Mouse (Mus musculus) gastrocnemius, adult 2 months (tissue): ENCODE data around the gene Ahdc1. TPM values are rescaled to one million over a fixed set of nuclear protein-coding genes. Genes with fewer than 3 reads are reported as not detected.

Experiments
- DNase-seq: peaks from one replicate; pipeline ENCODE4 v3.0.0; 2022
- H3K27ac ChIP-seq: fragments of 200-600 bp; 2 replicates; pipeline ENCODE4 v1.8.1; 2022; ENCODE audit warnings: mild to moderate bottlenecking
- H3K4me3 ChIP-seq: fragments of 200-600 bp; 2 replicates; pipeline ENCODE4 v1.8.1; 2022; ENCODE audit warnings: mild to moderate bottlenecking, moderate library complexity
- CTCF ChIP-seq: fragments of 200-600 bp; IDR thresholded peaks from 2 replicates; pipeline ENCODE4 v1.8.1; 2022; ENCODE audit warnings: antibody characterized with exemption, mild to moderate bottlenecking, moderate library complexity
- intact Hi-C: fragments of 180-260 bp; cut with DNase I; formaldehyde crosslinking; loops from one replicate; pipeline ENCODE4 v1.15.1; 2025
- long read RNA-seq, 2 experiments: library from polyadenylated mRNA; stranded (forward); transcript quantifications; one replicate each; pipeline ENCODE4 v2.0.0; 2021
- total RNA-seq, 2 experiments: library from RNA; stranded (reverse); gene quantifications; 2 replicates each; pipeline ENCODE4 v1.2.3; 2021

Gene Ahdc1
- 10 to 100 TPM; 30.2 to 55.1 TPM for total RNA-seq
- long read RNA-seq, experiment 1, partial matches to known transcripts, result 15 of 19 reads
- long read RNA-seq, experiment 1, other reads (novel, unspliced or antisense), result 4 of 19 reads
- long read RNA-seq, experiment 2, partial matches to known transcripts, result 13 of 17 reads
- long read RNA-seq, experiment 2, other reads (novel, unspliced or antisense), result 4 of 17 reads

- no peak for TF ChIP-seq CTCF
- intact Hi-C loops, result loop anchor here (1.0 to 2.0 kb wide), 2 partner anchors 45 to 202 kb away; partner anchors contain the start of genes Cd164l2 and Gpr3
- peak; percentile 96 for DNase-seq
- Histone ChIP-seq H3K4me3 (peak within 1 kb of the TSS; percentile 85), H3K27ac (peak within 1 kb of the TSS; percentile 98)
Observed at GRCm38 (mm10) chr4:133011028-133011820, at the start of gene Ahdc1. Gene Ahdc1 (plus strand): TSS chr4:133011260.

GRCm38 (mm10) chr4:132961866-132962265 is 49.2 kb upstream of the Ahdc1 start:
- H3K4me3 ChIP-seq, result no peak overlapping the region
- intact Hi-C loops, result no loop called here
- no peak for DNase-seq
- H3K27ac ChIP-seq, result peak overlapping the region; percentile 81
- TF ChIP-seq CTCF, result no peak

DNA sequence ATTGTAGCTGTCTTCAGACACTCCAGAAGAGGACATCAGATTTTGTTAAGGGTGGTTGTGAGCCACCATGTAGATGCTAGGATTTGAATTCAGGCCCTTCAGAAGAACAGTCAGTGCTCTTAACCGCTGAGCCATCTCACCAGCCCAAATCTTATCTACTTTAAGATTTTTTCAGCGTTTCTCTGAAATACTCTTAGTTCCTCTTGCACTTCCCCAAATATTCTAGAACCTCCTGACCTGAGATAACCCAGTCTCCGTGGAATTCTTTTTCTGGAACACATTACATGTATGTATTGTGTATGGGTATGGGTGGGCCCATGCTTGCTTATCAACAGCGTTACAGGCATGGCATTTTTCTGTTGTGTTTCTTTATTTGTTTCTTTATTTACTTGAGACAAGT is 48.4 kb upstream of the Ahdc1 start:
- DNase-seq, result no peak
- no peak overlapping the region for H3K4me3 ChIP-seq
- no peak for TF ChIP-seq CTCF
- no peak overlapping the region for H3K27ac ChIP-seq
- intact Hi-C loops, result no loop called here

DNA sequence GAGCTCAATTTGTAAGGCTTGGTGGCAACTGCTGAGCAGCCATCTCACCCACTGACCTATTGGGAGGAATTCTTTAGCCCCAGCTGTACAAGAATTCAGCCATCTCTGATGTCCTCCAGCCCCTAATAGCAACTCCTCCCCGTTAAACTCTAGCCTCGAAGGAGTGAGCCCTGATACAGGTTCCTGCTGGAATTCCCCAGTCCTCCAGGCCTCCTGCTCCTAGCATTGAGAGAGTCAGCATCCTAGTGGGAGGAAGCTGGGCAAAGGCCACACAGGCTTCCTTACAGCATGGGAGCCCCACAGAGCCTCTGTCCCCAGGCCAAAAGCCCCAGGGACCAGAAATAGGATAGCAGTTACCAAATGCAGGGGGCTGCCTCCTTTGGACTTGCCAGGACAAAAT is 47.6 kb upstream of the Ahdc1 start:
- intact Hi-C loops, result no loop called here
- Histone ChIP-seq H3K27ac (no peak overlapping the region), H3K4me3 (no peak overlapping the region)
- no peak for TF ChIP-seq CTCF
- no peak for DNase-seq

GRCm38 (mm10) chr4:132964064-132964463 is 47.0 kb upstream of the Ahdc1 start:
- no peak overlapping the region for H3K27ac ChIP-seq
- intact Hi-C loops, result no loop called here
- H3K4me3 ChIP-seq, result no peak overlapping the region
- DNase-seq, result no peak
- no peak for TF ChIP-seq CTCF

DNA sequence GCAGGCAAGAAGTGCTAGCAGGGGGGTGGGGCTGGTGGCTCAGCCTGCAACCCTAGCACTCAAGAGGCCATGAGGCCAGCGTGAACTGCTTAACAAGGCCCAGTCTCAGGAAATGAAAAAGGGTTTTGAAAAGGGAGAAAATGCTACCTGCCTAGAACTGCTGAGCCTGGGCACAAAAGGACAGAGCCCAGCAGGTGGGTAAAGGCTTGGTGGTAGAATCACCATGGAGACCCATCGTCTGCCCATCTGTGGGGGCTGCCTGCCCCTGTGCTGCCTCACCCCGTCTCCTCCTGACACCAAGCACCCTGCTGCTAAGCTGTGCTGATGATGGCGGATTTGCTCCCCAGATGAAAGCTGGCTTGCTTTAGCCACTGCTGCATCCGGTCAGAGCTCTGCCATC is 46.6 kb upstream of the Ahdc1 start:
- DNase-seq, result no peak
- H3K4me3 ChIP-seq, result no peak overlapping the region
- no peak overlapping the region for H3K27ac ChIP-seq
- intact Hi-C loops, result no loop called here
- no peak for TF ChIP-seq CTCF

DNA sequence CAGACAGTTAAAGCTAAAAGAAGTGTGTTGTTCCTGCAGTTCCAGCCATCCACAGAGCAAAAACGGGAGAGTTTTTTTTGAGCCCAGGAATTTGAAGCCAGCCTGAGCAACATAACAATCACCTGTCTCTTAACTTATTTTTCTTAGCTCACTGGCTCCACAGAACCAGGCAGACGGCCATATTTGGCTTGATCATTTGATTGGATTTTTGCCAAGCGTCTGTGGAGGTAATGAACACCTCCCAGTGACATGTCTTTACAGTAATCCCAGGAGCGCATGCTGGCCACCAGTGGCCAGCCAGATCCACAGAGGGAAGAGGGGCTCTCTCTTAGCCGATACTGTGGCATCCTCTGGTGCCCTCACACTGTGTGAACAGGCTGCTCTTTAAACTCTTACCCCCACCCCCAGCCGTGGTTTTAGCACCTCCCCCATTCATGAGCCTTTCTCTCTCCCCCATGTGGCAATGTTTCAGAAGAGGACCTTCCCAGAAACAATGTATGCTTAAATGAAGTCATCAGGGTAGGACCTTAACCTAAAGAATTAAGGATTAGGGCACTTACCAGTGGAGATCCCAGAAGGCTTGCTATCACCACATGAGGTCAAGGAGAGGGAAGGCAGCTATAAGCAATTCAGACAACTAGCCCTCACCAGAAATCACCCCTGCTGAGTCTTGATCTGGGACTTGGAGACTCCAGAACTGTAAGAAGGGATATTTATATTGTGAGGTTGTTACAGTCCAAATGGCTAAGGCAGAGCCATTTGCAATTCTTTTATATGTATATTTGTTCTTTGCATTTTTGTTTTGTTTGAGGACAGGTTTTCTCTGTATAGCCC is 42.7 kb upstream of the Ahdc1 start:
- Histone ChIP-seq H3K27ac (no peak overlapping the region), H3K4me3 (no peak overlapping the region)
- intact Hi-C loops, result no loop called here
- TF ChIP-seq CTCF, result no peak
- DNase-seq, result no peak

DNA sequence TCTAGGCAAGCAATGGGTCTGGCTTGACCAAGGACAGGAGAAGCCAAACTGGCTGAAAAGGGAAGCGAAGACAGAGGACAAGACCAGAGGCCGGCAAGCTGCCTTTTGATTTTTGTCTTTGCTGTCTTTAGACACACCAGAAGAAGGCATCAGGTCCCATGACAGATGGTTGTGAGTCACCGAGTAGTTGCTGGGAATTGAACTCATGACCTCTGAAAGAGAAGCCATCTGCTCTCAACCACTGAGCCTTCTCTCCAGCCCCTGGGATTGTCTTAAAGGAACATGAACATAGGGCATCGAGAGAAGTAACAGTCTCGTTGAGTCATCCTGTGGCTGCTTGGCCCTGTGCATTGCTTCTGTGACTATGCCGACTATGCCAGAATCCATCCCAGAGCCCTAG is 39.5 kb upstream of the Ahdc1 start:
- no peak for DNase-seq
- no peak for TF ChIP-seq CTCF
- Histone ChIP-seq H3K27ac (no peak overlapping the region), H3K4me3 (no peak overlapping the region)
- intact Hi-C loops, result no loop called here

DNA sequence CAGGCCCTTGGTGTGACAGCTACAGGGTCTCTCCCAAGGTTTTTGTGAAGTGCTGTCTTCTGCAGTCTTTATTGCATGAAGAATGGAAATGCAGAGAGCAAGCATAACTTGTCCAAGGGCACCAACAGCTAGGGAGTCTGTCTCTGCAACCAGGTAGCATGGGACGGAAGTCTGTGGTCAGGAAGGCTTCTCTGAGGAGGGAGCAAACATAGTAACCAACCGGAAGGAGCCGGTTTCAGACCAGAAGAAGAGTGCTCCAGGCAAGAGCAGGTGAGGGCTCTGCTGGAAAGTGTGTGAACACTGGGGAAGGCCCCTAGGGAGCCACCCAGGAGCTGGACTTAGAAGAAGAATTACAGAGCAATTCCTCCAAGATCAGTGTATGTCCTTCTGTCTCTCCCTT is 39.0 kb upstream of the Ahdc1 start:
- intact Hi-C loops, result no loop called here
- DNase-seq, result no peak
- TF ChIP-seq CTCF, result no peak
- H3K27ac ChIP-seq, result no peak overlapping the region
- H3K4me3 ChIP-seq, result no peak overlapping the region

DNA sequence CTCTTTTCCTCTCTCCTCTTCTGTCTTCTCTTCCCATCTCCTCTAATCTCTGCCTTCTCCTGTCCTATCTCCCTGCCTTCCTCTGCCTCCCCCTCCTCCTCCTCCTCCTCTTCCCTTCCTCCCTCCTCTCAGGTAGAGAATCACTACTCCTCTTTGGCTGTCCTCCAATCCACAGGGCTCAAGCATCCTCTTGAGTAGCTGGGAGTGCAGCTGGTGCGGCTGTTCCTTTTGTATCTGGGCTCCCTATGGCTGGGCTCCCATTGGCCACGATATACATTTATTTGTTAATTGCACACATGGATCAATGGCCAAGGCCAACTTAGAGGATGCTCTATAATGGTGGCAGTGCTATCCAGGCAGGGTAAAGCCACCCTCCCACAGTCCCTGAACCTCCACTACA is 38.5 kb upstream of the Ahdc1 start:
- intact Hi-C loops, result no loop called here
- no peak overlapping the region for H3K27ac ChIP-seq

DNA sequence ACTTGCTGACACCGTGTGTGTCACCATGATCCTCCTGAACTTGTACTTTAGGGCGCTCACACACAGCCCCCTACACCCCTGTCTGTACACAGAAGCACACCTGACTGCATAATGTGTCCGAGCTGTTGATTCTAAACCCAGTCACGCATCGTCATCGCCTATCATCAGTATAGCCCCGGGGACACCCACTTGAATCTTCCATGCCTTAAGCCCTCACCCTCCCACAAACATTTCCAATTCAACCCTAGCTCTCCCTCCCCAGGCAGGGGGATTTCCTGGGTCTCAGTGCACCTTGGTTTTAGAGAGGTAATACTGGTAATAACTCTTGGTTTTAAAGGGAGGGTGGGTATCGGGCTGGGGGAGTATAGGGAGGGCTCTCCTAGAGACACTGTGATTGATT is 37.9 kb upstream of the Ahdc1 start:
- intact Hi-C loops, result no loop called here
- TF ChIP-seq CTCF, result no peak
- Histone ChIP-seq H3K27ac (no peak overlapping the region), H3K4me3 (no peak overlapping the region)
- no peak for DNase-seq

More for the DNA sequence above, 38.5 kb upstream of the Ahdc1 start:
- no peak overlapping the region for H3K4me3 ChIP-seq
- DNase-seq, result no peak
- TF ChIP-seq CTCF, result no peak

DNA sequence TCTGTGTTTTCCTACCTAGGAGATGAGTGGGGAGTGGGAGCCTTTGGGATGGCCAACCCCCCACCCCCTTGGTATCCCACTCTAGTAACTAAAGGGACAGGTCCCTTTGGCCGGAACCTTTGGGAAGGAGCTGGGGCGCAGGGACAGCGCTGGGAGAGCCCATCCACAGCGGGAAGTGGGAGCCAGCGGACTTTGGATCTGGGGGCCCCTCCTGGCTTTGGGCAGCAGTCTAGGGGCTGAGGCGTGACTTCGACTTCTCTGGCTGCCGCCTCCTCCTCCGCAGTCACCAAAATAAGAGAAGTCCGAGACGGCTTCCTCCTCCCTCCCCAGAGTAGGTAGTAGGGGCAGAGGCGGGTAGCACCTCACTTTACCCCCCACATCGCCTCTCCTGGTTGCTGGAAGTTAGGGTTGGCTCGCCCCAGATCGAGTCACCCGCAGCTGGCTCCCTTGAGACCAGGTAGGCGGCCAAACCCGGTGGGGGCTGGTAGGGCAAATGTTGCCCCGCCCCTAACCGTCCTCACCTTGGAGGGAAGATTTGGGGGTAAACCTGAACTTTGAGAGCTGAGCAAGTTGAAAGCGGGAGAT is 37.2 kb upstream of the Ahdc1 start, which contains the start of gene Fgr:
Gene Fgr (plus strand): TSS at position 282 of the 585 bp plus-strand sequence.
- Histone ChIP-seq H3K27ac (peak within 1 kb of the TSS; percentile 48), H3K4me3 (peak within 1 kb of the TSS; percentile 40)
- DNase-seq, result no peak
- TF ChIP-seq CTCF, result no peak
- intact Hi-C loops, result no loop called here
